Mouse (Mus musculus) G1E (cell line): ENCODE measurements around the gene Klk14.

Experiments used
- CTCF ChIP-seq: IDR thresholded peaks from 2 replicates; pipeline ENCODE4 v1.5.1; 2012; ENCODE audit warnings: low read depth, low read length, inconsistent platforms, mixed read lengths
- GATA1 ChIP-seq: IDR thresholded peaks from 2 replicates; pipeline ENCODE4 v1.6.1; 2012; ENCODE audit warnings: borderline replicate concordance, low read length, inconsistent platforms, mixed read lengths
- TAL1 ChIP-seq: conservative IDR thresholded peaks from 2 replicates; pipeline ENCODE4 v1.6.1; 2012; ENCODE audit warnings: low read depth, low read length, inconsistent platforms, mixed read lengths

- TF ChIP-seq CTCF (no peak), GATA1 (no peak), TAL1 (no peak)
Measured at GRCm38 (mm10) chr7:43675091-43675490, 15.1 kb upstream of the Klk14 start.
